Mouse (Mus musculus): Measurements from ENCODE around the gene Megf11.

DNA sequence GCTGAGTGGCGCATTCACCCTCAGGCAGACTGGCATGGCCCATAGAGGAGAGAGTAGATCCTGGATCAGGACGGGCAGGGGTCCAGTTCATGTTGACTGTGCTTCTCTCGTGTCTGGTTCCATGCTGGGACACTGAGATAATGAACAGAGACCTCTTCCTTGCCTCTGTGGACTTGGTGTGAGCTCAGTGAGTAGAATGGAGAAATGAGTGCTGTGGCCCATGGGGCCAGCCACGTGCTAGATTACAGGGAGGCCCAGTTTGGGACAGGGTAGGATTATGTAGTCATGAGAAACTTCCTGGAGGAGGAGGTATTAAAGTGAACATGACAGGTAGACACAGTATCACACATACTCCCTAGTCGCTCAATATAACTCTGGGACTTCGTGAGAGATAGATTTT, 148.9 kb downstream of the Megf11 start:
- TF ChIP-seq CTCF (IDR thresholded peaks at IDR 0.05; ENCODE audit: extremely low read depth, insufficient read depth, low read length) = no peak
- no peak for TF ChIP-seq POLR2A (IDR thresholded peaks at IDR 0.05; ENCODE audit: extremely low read depth, insufficient read depth, low read length)
